Mouse (Mus musculus): ENCODE measurements around the gene Esx1. TPM values are rescaled to one million over a fixed set of nuclear protein-coding genes. Genes with fewer than 3 reads are reported as not detected.

The Esx1 gene
- not detected for polyA plus RNA-seq (2015; fragmentation: Illumina TruSeq; extraction: RNeasy Lipid Tissue Mini Kit (QIAGEN cat#74804); ENCODE audit: insufficient read depth, low replicate concordance)

GRCm38 (mm10) chrX:137121718-137122117 lies at the start of gene Esx1:
Gene Esx1 (minus strand): TSS chrX:137122083.

Other genes starting within 250 kb of the Esx1 start
- gene H2bfm, start 194.8 kb downstream of the Esx1 start, polyA plus RNA-seq (2015; fragmentation: Illumina TruSeq; extraction: RNeasy Lipid Tissue Mini Kit (QIAGEN cat#74804); ENCODE audit: insufficient read depth, low replicate concordance), result not detected
- gene Tmsb15b2, start 146.6 kb downstream of the Esx1 start, polyA plus RNA-seq (2015; fragmentation: Illumina TruSeq; extraction: RNeasy Lipid Tissue Mini Kit (QIAGEN cat#74804); ENCODE audit: insufficient read depth, low replicate concordance), result 15.1 TPM
- 16.2 TPM for gene Tmsb15l, start 145.2 kb downstream of the Esx1 start, polyA plus RNA-seq (2015; fragmentation: Illumina TruSeq; extraction: RNeasy Lipid Tissue Mini Kit (QIAGEN cat#74804); ENCODE audit: insufficient read depth, low replicate concordance)
- 19.4 TPM for gene Tmsb15b1, start 145.2 kb downstream of the Esx1 start, polyA plus RNA-seq (2015; fragmentation: Illumina TruSeq; extraction: RNeasy Lipid Tissue Mini Kit (QIAGEN cat#74804); ENCODE audit: insufficient read depth, low replicate concordance)
- gene Zcchc18, start 128.9 kb downstream of the Esx1 start, polyA plus RNA-seq (2015; fragmentation: Illumina TruSeq; extraction: RNeasy Lipid Tissue Mini Kit (QIAGEN cat#74804); ENCODE audit: insufficient read depth, low replicate concordance), result 16.6 TPM
- 49.3 TPM for gene Slc25a53, start 83.8 kb downstream of the Esx1 start, polyA plus RNA-seq (2015; fragmentation: Illumina TruSeq; extraction: RNeasy Lipid Tissue Mini Kit (QIAGEN cat#74804); ENCODE audit: insufficient read depth, low replicate concordance)
- gene Fam199x, start 72.5 kb downstream of the Esx1 start, polyA plus RNA-seq (2015; fragmentation: Illumina TruSeq; extraction: RNeasy Lipid Tissue Mini Kit (QIAGEN cat#74804); ENCODE audit: insufficient read depth, low replicate concordance), result 8.4 TPM

Measured in spleen, adult 10 weeks (tissue).